Mouse (Mus musculus) fibroblast of lung, adult 2 months (primary cell): ENCODE measurements at regions not wholly inside any gene's neighbourhood (a gene's known extent, or its start where the extent isn't known, plus 50 kb on each side); places are given as distances from the start of the nearest gene placed in this dataset.

Experiments
- DNase-seq: peaks from one replicate; pipeline ENCODE4 v3.0.0-alpha.2; 2011; ENCODE audit warnings: low read depth

DNA sequence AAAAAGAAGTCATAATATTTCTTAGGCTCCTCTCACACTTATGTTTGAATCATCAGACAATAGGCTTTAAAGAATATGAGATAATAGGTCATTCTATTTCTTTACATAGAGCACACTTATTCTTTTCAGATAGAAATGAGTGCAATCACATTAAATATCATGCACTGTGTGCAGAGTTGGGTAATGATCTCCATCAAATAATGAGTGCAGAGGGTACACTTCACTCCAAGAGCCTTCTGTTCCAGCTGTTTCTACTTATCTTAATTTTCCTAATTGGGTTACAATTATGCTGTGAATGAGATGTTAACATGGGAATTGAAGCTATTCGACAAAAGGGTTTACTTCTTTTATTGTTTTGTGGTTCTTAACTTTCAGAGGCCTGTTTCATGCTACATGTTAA, 707.5 kb upstream of the Mdga2 start:
- DNase-seq: no peak

DNA sequence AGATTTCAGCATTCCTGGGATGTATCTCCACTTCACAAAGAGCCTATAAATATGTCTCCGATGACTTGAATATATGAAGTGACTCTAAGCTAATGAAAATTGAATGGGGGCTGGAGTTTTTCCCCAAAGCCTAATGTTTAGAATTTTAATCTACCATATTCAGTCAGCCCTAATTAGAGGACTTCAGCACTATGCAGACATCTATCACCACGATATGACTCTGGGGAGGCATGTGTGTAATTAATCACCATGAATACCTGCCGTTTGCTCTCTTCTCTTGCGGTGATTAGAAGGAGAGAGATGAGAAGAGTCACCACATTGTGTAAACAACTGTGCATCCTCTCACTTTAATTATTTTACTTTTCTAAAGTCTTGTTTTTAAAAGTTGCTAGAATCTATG, 692.3 kb upstream of the Mdga2 start:
- DNase-seq: no peak

- no peak for DNase-seq
These were observed 664.9 kb upstream of the Mdga2 start for GRCm38 (mm10) chr12:67887296-67887695.

DNA sequence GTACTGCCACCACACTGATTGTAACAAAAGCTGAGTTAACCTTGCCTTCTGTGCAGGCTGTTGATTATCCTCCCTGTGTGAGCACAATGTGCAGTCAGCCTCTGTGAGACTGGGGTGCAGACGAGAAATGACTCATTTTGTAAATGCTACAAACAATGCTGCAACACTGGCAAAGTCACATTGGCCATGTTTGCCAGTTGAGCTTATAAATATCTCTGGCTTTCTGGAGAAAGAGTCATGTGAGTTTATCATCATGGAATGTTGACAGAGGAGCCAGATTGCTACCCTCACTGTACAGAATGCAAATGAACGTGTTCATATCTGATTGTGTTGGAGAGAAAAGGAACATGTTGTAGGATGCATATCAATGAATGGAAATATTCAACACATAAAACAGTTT, 640.3 kb upstream of the Mdga2 start:
- peak; percentile 1 for DNase-seq

DNA sequence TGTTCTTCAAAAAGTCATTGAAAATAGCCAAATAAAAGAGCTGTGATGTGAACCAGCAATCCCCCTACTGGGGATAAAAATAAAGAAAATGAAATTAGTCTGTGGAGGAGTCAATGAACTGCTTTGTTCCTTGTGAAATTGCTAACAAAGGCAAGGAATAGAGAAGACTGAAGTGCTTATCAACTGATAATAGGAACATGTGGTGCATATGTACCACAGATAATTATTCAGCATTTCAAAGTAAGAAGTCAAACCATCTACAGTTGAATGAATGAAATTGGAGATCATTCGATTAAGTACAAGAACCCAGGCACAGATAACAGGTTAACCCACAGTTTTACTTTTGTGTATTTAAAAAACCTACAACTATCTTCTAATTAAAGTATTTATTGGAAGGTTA, 638.4 kb upstream of the Mdga2 start:
- no peak for DNase-seq

DNA sequence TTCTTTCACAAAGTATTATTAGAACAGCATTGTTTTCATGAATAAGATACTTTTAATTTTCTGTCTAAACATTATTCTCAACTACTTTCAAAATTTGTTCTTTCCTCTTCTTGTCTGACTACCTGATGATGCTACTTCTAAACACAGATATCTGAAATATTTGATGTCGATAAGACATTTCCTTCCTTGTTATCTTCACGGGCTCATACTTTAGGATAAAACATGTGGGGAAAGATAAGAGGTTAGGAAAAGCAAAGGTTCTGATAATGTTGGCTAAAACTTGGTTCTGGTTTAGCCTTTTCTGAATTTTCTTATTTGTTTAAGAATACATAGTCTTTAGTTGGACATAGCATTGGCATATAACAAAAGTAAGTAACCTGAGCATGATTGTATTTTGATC, 630.3 kb upstream of the Mdga2 start:
- no peak for DNase-seq

DNA sequence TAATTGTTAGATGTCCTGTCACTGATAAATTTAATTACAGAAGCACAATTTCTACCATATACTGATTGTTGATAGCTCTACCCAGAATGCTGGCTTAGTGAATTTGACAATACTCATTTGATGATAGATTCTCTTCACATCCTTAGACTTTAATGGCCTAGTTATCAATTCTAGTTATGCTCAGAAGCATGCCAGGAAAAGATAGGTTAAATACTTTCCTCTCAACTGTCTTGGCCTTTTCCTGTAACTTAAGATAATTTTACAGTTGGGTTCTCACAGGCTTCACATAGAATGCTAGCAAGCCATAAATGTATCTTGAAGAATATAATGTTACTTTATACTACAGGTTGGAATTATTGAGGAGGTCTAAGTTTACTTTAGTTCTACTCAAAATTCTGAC, 625.2 kb upstream of the Mdga2 start:
- no peak for DNase-seq

GRCm38 (mm10) chr12:67804297-67804696, 581.9 kb upstream of the Mdga2 start:
- DNase-seq: no peak

DNA sequence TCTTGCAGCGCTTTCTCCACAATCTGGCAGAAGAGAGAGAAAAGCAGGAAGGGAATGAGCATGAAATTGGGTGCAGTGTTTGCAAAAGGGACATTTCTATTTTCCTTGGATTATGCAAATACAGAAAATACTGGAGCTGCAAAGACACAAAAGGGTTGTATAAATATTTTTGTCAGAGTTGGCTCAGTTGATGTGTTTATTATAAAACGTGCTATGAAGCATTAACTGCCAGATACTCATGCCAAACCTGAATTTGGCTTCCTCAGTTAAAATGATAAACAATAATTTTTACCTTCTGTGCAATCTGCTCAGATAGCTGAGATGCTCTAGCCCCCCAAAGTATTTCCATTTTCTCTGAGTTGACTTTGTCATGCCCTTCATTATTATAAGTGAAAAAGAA, 577.4 kb upstream of the Mdga2 start:
- DNase-seq: no peak
